Mouse (Mus musculus): ENCODE data around the gene Crybg3.

- no peak for TF ChIP-seq CTCF (IDR thresholded peaks at IDR 0.05; ENCODE audit: low read depth, low read length)
- TF ChIP-seq GATA1 (IDR thresholded peaks at IDR 0.05; ENCODE audit: borderline replicate concordance, low read length) = no peak
Measured at GRCm38 (mm10) chr16:59567721-59568381, 32.9 kb downstream of the Crybg3 start.

Data from G1E (cell line).